Mouse (Mus musculus) thymus, postnatal 10 days (tissue): Measurements from ENCODE around the gene Slc8a3.

ENCODE experiments used
- DNase-seq, 2 experiments: peaks; one replicate each; pipeline ENCODE4 v3.0.0; 2021; ENCODE audit warnings: low spot score in 2 of 2

Gene Slc8a3

GRCm38 (mm10) chr12:81184967-81185366 is 148.0 kb downstream of the Slc8a3 start:
- no peak for DNase-seq

GRCm38 (mm10) chr12:81182073-81182472 is 150.9 kb downstream of the Slc8a3 start:
- DNase-seq: peak; percentile 49 to 72

- DNase-seq: no peak
Observed at GRCm38 (mm10) chr12:81175252-81175651, 157.7 kb downstream of the Slc8a3 start.

GRCm38 (mm10) chr12:81173893-81174292 is 159.1 kb downstream of the Slc8a3 start:
- DNase-seq: no peak

GRCm38 (mm10) chr12:81173011-81173410 is 160.0 kb downstream of the Slc8a3 start:
- no peak for DNase-seq

- no peak for DNase-seq
Observed at GRCm38 (mm10) chr12:81170076-81170475, 162.9 kb downstream of the Slc8a3 start.

GRCm38 (mm10) chr12:81168494-81168893 is 164.5 kb downstream of the Slc8a3 start:
- DNase-seq: peak in 1 of 2 experiments; percentile 17

GRCm38 (mm10) chr12:81168031-81168430 is 164.9 kb downstream of the Slc8a3 start:
- DNase-seq: no peak

GRCm38 (mm10) chr12:81167142-81167541 is 165.8 kb downstream of the Slc8a3 start:
- no peak for DNase-seq

GRCm38 (mm10) chr12:81166615-81167014 is 166.4 kb downstream of the Slc8a3 start:
- DNase-seq: no peak

GRCm38 (mm10) chr12:81166092-81166491 is 166.9 kb downstream of the Slc8a3 start:
- DNase-seq: no peak

GRCm38 (mm10) chr12:81163566-81163965 is 169.4 kb downstream of the Slc8a3 start:
- no peak for DNase-seq

GRCm38 (mm10) chr12:81163131-81163530 is 169.8 kb downstream of the Slc8a3 start:
- no peak for DNase-seq

GRCm38 (mm10) chr12:81161282-81161681 is 171.7 kb downstream of the Slc8a3 start:
- no peak for DNase-seq

GRCm38 (mm10) chr12:81160831-81161230 is 172.1 kb downstream of the Slc8a3 start:
- DNase-seq: peak in 1 of 2 experiments; percentile 50

GRCm38 (mm10) chr12:81160425-81160824 is 172.6 kb downstream of the Slc8a3 start:
- no peak for DNase-seq

- no peak for DNase-seq
Observed at GRCm38 (mm10) chr12:81159947-81160346, 173.0 kb downstream of the Slc8a3 start.

GRCm38 (mm10) chr12:81156841-81157240 is 176.1 kb downstream of the Slc8a3 start:
- DNase-seq: no peak

- no peak for DNase-seq
Observed at GRCm38 (mm10) chr12:81155675-81156074, 177.3 kb downstream of the Slc8a3 start.

- DNase-seq: no peak
Observed at GRCm38 (mm10) chr12:81152082-81152481, 180.9 kb downstream of the Slc8a3 start.

GRCm38 (mm10) chr12:81150917-81151316 is 182.1 kb downstream of the Slc8a3 start:
- no peak for DNase-seq

- no peak for DNase-seq
Observed at GRCm38 (mm10) chr12:81147956-81148355, 185.0 kb downstream of the Slc8a3 start.
